Mouse (Mus musculus): ENCODE data around the gene Znfx1.
A peak's percentile ranks its signal among the peaks of the same experiment; 100 is the strongest.

Znfx1 gene

DNA sequence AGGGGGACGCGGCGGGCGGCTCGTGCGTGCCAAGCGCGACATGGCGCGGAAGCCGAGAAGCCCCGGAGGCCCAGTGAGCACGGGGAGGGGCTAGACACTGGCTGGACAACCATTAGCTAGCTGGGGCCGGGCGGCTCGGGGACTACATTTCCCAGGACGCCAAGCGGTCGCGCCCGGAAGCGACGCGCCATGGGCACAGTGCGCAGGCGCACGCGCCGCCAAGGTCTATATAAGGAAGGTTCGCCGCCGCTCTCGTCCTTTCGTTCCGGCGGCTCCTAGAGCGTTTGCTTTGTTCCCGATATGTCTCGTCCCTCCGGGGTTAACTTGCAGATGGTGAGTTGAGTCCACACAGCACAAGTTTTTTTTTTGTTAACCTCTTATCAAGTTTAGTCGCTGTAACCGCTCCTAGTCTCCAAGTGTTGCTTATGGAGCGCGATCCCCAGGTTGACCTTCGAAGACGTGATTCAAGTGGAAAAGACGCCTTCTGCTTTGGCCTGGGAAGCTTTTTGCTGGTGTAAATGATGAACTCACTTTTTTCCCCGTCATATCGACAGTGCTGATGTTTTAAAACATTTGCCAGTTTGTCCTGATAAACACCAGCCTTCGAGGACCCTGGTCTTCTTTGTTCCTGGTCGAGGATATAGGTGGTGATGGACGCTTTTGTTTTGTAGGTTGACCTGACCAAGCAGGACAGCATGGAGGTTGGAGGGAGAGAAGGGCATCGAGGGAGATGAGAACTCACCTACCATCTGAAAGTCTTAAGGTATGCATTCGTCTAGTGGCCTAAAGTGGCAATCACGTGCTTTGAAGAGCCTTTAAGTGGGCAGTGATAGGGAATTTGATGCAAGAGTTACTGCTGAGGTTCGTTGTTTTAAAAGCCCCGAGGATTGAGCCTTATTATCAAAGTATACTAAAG lies at the start of gene Znfx1:
Znfx1 (minus strand) TSS at position 51 of the 916 bp plus-strand sequence.
- peak; percentile 97 for DNase-seq (ENCODE audit: low read depth)

DNA sequence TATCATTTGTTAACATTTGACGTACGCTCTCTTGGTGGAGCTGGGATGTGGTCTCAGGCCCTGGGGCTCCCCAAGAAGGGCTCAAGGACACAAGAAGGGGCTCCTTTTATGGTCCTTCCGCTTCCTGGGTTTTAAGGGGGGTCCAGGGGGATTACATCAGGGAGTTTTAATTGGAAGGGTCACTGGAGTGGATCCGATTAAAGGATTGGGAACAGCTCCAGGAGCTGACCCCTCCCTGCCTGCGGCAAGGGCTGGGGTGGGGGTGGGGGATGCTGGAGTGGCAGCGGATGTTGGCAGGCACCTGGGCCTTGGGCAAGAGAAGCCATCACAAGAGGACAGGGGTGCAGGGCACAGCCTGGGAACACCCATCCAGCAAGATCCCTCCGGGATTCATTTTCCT lies 49.4 kb upstream of the Znfx1 start:
- no peak for DNase-seq (ENCODE audit: low read depth)

DNA sequence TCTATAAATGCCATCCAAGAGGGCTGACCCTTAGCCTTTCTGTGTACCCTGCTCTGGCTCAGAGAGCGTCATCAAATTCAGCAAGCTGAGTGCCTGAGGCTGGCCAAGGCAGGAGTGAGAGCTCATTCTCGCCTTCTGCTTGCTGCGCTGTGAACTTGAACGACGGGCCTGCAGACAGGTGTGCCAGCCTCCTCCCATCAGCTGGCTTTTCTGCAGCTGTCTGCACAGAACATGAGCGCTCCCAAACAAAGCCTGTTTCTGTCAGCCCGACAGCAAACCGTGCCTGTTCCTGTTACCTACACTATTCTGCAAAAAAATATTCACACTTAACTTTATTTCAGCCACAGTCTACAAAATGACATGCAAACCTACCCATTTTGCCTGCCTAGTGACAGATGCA lies 46.7 kb upstream of the Znfx1 start:
- DNase-seq (ENCODE audit: low read depth): no peak

DNA sequence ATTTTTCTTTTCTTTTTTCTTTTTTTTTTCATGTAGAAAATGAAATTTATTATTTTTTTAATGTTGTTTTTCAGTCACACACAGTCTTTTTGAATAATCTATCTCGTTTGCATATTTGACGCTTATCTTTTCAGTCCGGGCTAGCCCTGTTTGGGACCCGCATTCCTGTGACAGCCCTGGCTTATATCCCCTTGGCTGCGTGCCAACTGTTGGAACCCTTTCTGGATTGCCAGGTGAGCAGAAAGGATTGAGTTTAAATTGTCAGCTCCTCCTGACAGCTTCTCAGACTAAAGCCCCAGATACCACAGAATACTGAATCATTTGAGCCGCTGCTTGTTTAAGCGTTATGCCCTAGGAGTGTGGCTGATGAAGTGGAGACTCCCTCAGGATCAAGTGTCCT lies 40.7 kb upstream of the Znfx1 start:
- no peak for DNase-seq (ENCODE audit: low read depth)

DNA sequence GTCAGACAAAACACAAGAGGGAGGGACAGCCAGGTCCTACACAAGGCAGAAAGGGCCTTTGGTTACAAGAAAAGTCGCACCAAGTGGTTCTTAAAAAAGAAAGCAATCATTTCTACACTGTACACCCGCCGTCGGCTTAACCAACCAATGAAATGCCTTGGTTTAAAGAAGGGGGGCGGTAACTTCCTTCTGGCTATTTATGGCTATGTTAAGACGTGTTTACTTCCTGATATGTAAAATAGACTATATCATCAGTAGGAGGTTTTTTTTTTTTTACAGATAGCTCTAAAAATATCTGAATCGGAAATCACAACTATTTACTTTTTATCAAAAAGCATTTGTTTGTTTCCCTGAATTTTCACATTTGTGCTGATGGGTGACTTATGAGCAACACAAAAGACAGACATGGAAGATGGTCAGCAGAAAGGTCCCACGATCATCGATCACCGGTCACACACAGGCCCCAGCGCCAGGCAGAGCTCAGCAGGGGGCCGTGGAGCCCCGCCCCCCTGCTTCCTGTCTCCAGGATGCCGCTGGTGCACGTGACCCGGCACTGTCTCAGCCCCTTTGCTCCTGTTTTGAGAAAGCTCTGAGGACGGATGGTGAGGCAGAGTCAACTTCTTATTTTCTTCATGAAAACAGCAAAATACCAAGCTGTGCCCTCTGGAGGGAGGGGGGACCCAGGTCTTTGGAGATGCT lies 39.1 kb upstream of the Znfx1 start:
- peak; percentile 94 for DNase-seq (ENCODE audit: low read depth)

DNA sequence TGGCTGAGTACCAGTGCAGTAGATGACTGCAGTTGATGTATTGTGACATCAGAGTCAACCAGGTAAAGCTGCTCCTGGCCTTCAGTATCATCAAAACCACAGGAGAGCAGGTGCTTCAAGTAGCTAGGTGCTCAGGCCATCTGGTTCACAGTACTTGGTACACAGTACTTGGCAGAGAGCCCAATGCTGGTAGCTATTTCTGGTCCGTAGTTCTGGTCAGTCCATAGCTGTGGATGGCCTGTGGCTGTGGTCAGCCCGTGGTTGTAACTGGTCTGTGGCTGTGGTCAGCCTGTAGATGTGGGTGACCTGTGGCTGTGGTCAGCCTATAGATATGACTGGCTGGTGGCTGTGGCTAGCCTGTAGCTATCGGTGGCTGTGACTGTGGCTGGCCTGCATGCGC lies 31.9 kb upstream of the Znfx1 start:
- no peak for DNase-seq (ENCODE audit: low read depth)

DNA sequence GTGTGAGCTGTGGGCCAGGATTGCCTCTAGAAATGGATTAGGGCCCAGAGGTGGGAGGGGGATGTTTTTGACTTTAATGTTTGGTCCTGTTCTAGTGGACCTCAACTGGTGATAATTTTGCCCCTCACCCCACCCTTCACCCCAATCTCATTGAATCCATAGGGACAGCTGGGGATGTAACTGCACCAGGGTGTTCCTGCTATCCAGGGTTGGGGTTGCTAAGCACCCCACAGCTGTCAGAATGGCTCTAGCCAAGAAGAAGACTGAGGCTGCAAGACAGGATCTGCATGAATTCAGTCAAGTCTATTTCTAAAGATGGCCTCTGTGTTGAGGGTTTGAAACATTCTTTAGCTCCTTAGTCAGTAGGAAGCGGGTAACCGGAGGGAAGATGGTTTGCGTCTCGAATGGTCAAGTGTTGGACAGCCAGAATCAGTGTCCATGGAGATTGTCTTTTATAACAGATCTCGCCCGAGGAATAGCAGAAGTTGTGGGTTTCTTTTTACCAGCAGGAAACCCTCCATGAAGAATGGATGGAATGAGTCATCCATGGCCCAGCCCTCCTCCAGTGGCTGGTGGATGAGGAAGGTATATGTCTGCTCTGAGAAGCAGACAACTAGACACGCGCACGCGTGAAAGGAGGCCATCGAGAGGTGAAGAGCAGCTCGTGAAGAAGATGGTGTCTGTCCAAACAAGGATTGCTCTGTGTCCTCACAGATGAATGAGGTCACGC lies 30.5 kb upstream of the Znfx1 start:
- DNase-seq (ENCODE audit: low read depth): peak; percentile 20

DNA sequence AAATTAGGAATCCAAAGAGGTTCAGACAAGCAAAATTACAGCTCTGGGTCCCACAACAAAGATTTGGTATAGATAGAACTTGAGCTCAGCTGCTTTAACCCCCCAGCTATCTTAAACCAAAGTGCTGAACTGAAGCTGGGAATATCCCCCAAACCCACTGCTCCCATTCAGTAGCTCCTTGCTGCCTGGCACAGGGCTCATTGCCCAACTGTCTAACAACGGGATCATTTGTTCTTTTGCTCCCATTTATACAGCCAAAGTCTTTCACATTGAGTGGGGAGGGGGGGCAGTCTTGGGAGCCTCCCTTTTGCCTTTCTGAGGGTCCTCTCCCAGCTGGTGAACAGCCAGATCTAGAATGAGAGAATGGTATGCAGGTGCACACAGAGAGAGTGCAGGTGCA lies 27.5 kb upstream of the Znfx1 start:
- no peak for DNase-seq (ENCODE audit: low read depth)

DNA sequence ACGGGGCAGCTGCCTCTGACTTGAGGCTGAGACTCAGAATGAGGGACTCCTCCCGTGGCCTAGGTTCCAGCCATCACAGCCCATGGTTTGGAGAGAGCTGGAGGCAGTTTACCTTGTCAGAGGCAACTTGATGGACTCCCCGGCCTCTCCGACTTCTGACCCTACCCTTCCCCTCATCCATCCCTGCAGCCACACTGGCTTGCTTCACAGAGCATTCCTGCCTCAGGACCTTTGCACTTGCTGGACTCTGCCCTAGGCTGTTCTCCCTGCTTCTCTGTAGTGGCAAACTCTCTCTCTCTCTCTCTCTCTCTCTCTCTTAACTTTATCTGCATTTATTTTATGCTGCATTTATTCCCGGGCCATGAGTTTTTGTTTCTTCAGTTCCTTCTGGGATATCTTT lies 24.0 kb upstream of the Znfx1 start:
- DNase-seq (ENCODE audit: low read depth): no peak

DNA sequence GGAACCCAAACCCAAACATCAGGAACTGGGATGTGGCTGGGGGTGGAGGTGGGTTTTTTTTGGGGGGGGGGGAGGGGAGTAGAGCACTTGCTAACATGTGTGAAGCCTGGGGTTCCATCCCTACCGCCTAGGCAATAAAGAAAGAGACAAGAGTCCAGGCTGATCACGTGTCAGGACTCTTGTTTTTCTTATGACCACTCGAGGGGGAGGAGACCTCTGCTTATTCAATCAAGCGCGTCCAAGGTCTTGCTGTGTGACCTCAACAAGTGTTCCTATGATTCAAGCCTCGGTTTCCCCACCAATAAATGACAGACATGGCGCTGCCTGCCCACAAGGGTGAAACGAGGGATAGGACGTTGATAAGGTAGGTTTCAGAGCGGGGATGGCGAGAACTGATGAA lies 23.3 kb upstream of the Znfx1 start:
- no peak for DNase-seq (ENCODE audit: low read depth)

DNA sequence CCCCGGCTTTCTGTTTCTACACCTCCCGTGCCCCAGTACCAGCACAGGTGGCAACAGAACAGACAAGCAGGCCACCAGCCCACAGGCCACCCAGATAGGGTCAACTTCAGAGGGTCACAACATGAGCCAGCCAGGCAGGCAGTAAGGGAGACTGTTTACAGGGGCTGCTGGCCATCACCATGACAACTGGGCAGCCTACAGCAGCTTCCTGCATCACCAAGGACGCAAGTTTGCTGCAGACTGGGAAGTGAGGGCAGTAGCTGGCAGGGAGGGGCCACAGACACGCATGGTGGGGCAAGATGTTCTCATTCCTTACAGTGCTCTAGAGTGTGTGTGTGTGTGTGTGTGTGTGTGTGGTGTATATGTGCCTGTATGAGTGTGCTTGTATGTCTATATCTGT lies 18.8 kb upstream of the Znfx1 start:
- peak; percentile 67 for DNase-seq (ENCODE audit: low read depth)

DNA sequence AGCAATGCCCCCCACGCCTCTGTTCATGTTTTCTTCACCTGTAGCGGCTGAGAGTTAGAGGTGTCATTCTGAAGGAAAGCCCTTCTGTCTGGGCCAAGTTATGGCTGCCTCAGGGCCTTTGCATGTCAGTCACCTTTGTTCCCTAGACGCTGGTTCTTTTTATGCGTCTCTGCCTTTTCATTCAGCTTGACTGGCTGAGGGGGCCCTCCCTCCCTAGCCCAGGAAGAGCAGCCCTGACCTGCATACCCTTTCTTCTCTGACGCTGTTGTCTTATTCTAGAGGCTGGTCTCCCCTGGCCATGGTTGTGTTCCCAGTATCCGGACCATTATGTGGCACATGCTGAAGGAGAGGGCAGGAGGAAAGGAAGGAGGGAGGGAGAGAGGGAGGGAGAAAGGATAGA lies 18.3 kb upstream of the Znfx1 start:
- no peak for DNase-seq (ENCODE audit: low read depth)

DNA sequence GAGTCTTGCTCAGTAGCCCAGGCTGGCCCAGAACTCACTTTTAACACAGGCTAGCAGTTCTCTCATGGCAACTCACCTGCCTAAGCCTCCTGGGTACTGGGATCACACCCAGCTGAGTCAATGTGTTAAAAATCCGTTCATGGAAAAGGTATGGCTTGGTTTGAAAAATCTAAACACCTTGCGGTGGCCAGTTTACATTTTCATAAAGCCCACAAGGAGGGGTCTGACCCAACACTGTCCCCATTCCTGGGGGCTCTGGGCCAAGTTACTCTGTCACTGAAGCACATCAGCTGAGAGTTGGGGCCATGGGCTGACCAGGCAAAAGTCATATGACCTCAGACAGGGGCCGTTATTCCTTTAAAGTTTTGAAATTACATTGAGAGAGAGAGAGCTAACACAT lies 17.6 kb upstream of the Znfx1 start:
- no peak for DNase-seq (ENCODE audit: low read depth)

DNA sequence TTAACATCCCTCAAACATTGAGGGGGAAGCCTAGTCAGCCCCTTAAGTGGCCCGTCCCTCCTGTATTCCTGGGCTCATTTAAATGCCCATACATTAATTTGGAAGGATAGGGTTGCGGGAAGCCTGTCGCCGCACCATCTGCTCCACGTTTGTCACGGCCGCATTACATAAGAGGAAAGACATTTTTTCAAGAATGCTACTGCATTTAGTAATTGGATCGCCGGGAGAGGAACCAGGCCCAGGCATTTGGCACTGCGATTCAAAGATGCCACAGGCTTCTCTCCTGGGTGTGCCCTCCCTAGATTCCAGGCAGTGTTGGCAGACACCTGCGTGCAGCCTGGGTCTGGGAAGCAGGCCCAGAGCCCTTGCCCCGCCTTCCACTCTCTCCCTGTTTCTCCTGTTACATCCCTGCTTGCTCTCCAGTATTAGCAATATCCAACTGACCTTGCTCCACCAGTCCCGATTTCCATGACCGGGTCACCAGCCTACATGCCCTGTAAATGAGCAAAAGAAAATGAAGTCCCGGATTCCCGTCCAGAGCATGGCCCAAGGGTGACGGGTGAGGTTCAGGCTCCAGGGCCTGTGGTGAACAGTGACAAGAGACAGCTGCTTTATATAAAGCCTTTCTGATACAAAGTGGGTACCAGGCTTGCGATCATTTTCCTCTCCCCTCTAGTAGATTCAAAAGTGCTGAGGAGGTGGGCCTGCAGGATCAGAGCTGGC lies 16.9 kb upstream of the Znfx1 start:
- DNase-seq (ENCODE audit: low read depth): no peak

DNA sequence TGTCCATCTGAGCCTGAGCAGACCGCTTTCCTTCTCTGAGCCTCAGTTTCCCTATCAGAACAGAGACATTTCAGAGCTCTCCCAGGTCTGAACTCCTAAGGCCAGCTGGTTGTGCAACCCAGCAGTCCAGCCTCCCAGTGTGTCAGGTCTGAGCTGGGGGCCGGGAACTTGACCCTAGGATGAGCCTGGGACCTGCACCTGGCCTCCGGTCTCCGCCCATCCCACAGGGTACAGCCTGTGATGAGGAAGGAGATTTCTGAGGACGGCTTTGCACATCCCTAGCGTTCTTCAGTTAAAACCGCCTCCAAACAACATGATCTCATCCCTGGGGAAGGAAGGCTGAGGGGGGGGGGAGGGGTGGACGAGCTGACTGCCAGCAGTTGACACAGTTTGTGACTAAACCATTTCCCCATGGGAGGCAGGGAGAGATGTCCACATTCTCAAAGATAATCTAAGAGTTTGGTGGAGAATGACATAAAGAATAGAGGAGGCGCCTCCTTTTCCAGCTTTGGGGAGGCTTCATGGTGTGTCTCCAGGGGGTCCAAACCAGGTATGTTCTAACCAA lies 16.2 kb upstream of the Znfx1 start:
- DNase-seq (ENCODE audit: low read depth): no peak

DNA sequence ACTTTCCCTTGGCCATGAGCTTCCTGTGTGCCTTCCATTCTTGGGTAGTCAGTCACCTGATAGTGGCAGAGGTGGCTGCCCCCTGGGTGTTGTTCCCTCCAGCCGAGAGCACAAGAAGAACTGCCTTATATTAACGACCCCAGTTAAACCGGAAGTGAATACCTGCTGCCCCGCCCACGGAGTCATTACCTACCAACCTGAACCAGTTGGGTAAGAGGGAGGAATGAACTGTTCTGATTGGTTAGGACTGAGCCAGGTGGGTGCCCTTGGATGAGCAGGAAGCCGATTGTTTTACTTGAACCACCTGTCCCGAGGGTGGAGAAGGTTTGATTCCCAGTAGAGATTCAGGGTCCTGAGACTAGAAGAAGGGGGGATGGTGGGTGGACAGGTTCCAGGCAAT lies 15.7 kb upstream of the Znfx1 start:
- no peak for DNase-seq (ENCODE audit: low read depth)

DNA sequence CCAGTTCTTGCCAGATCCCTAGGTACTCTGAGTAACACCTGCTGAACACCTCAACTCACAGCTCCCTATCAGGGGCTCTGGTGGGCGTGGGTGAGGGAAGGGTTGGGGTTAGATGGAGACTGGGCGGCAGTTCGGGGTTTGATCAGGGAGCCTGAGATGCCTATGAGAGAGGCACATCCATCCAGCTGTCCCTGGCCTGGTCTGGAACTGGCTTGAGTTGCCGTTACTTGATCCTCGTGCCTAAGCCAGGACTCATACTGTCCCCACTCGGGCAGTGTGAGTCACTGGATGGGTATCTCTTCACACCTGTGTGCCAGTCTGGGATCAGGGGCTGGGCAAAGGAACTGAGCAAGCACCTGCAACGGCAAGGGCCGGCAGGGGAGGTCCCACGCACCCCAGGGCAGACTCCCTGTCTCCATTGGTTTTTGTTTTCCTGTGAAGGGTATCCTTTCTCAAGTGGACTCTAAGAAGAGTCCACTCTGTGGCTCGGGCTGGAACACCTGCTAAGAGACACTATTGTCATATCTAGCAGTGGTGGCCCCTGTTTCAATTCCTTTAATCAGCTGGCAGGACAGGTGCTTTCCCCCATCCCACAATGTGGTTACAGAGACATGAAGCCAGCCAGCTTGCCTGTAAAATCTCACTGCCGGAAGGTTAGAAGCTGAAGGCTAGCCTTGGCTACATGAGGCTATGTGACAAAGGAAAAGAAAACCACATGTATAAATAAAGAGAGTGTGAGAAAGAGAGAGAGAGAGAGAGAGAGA lies 14.6 kb upstream of the Znfx1 start:
- no peak for DNase-seq (ENCODE audit: low read depth)

DNA sequence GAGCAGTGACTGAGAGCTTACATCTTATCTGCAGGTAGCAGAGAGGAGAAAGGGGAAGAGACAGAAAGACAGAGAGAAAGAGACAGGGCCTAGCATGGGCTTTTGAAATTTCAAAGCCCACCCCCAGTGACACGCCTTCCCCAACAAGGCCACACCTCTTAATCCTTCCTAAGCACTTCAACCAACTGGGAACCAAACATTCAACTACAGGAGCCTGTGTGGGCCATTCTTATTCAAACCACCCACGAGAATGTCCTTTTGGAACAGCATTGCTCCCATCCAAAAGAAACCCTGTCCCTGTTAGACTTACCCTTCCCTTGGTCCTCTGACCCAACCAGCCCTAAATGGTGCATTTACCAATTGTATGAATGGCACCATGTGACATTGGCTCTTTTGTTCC lies 13.9 kb upstream of the Znfx1 start:
- no peak for DNase-seq (ENCODE audit: low read depth)

DNA sequence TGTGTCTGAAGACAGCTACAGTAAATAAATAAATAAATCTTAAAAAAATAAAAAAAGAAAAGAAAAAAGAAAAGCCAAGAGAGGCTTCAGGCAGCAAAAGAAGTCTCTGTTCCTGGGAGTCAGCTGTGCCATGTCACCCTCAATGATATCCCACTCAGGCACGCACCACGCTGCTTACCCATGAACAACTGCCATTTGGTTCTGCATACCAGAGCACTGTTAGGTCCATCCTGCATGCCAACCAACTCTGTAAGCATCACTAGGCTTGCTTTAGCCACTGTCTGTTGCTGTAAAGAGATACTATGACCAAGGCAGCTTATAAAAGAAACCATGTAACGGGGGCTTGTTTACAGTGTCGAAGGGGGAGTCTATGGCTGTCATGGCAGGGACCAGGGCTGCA lies 13.5 kb upstream of the Znfx1 start:
- DNase-seq (ENCODE audit: low read depth): no peak

DNA sequence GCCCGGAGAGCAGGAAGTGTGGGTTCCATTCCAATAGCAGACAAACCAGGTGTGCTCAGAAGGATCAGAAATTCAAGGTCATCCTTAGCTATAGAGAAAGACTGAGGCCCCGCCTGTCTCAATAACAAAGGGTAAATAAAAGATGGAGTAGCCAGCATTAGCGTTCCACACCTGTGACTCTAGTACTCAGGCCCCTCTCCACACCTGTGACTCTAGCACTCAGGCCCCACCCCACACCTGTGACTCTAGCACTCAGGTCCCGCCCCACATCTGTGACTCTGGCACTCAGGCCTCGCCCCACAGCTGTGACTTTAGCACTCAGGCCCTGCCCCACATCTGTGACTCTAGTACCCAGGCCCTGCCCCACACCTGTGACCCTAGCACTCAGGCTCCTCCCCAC lies 11.8 kb upstream of the Znfx1 start:
- DNase-seq (ENCODE audit: low read depth): no peak

Data from induced T-regulatory cell, adult 2 months (primary cell).